Mouse (Mus musculus): ENCODE results near the gene Fat3. TPM values are rescaled to one million over a fixed set of nuclear protein-coding genes. Genes with fewer than 3 reads are reported as not detected.

Gene Fat3
- polyA plus RNA-seq, 1 experiment from 2014 or later: 7.0 TPM

DNA sequence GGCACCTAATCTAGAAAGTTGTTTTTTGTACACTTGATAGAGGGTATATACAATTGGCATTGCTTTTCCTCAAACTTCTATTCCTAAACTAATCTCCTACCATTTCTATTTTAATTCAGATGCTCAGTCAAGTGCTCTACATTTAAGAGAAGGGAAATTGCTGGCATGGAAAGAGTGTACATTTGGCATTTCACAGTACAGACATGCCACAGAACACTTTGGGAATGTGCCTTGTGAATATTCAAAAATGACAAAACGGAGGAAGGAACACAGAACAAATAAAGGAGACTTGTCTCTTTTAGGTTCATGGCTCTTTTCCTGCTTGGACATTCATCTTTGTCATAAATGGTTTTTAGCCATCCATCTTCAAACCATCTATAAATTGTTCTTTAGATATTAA lies 498.1 kb downstream of the Fat3 start:
- Histone ChIP-seq H3K27me3 (ENCODE audit: low read depth, poor library complexity, severe bottlenecking) (no peaks in the 10 kb centered on the region), H3K4me3 (no peak overlapping the region), H3K4me1 (no peaks in the 10 kb centered on the region), H3K27ac (replicated peaks) (no peak overlapping the region), H3K36me3 (peaks cover 50% of the 10 kb centered on the region), H3K9me3 (replicated peaks) (no peaks in the 10 kb centered on the region)
- DNase-seq (ENCODE audit: low spot score): no peak
- WGBS: 82% methylated on average over 1 of the region's 1 CpGs

DNA sequence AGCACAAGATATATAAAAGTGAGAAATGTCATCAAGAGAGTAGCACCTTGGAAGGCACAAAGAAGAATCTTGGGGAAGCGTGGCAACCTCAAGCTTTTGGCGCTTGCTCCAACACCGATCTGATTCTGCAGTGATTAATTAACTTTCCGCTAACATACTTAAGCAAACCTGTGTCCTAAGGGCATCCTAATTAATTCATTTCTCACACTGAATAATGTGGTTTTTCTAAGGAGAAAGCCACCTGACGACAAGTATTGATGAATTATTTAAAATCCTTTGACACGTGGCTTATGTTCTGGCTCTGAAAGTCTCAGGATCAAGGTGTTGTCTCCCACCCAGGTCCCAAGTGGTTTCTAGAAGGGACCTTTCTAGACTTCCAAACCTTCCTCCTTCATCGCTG lies 506.3 kb downstream of the Fat3 start:
- Histone ChIP-seq H3K9me3 (replicated peaks) (no peaks in the 10 kb centered on the region), H3K4me1 (0 out of 2 replicates have a peak, but pooled peaks cover 3% of the 10 kb centered on the region), H3K4me3 (no peak overlapping the region), H3K27ac (replicated peaks) (no peak overlapping the region), H3K36me3 (peaks cover 67% of the 10 kb centered on the region), H3K27me3 (ENCODE audit: low read depth, poor library complexity, severe bottlenecking) (no peaks in the 10 kb centered on the region)
- 89% methylated on average over 7 of the region's 7 CpGs for WGBS
- DNase-seq (ENCODE audit: low spot score): no peak

DNA sequence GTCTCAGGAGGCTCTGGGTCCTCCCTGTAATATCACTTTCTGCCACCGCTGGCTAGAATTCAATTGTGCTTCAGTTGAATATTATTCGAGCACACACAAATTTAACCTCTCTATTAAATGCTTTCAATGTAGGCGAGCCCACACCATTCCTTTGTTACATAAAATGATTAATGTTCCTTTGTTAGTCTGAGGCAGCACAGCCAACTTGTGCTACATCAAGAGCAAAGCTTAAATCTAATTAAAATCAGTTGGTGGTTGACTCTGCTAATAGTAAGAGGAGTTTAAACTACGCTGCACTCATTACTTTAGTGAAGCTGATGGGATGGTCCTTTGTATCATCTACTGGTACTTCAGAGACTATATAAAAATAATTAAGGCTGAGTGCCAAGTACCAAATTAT lies 506.9 kb downstream of the Fat3 start:
- H3K9me3 ChIP-seq (replicated peaks): no peaks in the 10 kb centered on the region
- no peak overlapping the region for H3K4me3 ChIP-seq
- no peaks in the 10 kb centered on the region for H3K27me3 ChIP-seq (ENCODE audit: low read depth, poor library complexity, severe bottlenecking)
- no peak for DNase-seq (ENCODE audit: low spot score)
- H3K36me3 ChIP-seq: peaks cover 65% of the 10 kb centered on the region
- 0 out of 2 replicates have a peak, but pooled peaks cover 3% of the 10 kb centered on the region for H3K4me1 ChIP-seq
- H3K27ac ChIP-seq (replicated peaks): no peak overlapping the region
- 89% methylated on average over 4 of the region's 4 CpGs for WGBS

DNA sequence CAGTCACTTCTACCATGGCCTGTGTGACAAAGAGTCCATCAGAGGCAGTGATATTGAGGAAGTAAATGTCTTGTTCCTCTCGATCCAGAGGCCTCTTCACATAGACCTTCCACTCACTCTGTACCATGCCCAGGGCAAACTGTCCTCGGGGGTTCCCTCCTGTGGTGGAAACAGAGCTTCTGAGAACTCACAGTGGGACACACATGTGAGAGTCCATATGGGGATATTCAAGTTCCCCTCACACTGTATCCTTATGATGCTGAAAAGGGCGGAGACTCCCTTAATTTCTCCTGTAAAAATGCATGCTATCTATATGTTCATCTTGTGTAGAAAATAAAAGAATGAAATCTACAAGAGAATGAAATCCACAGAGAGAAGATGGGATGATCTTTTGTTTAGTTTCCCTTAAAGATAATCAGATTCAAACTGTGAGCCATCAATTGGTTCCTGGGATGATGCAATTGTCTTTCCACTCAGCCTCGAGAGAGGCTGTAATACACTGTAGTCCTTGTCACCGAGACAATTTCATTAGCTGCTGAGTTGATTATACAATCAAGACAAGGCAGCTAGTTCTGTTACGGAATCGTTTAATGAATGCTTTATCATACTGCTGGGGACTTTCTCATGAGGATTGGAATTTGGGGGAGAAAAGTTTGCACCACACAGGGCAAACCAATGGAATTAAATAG lies 508.8 kb downstream of the Fat3 start:
- H3K9me3 ChIP-seq (replicated peaks): no peaks in the 10 kb centered on the region
- no peak for DNase-seq (ENCODE audit: low spot score)
- H3K36me3 ChIP-seq: peaks cover 61% of the 10 kb centered on the region
- H3K4me1 ChIP-seq: 0 out of 2 replicates have a peak, but pooled peaks cover 3% of the 10 kb centered on the region
- WGBS: 70% methylated on average over 7 of the region's 7 CpGs
- no peak overlapping the region for H3K27ac ChIP-seq (replicated peaks)
- no peak overlapping the region for H3K4me3 ChIP-seq
- no peaks in the 10 kb centered on the region for H3K27me3 ChIP-seq (ENCODE audit: low read depth, poor library complexity, severe bottlenecking)

DNA sequence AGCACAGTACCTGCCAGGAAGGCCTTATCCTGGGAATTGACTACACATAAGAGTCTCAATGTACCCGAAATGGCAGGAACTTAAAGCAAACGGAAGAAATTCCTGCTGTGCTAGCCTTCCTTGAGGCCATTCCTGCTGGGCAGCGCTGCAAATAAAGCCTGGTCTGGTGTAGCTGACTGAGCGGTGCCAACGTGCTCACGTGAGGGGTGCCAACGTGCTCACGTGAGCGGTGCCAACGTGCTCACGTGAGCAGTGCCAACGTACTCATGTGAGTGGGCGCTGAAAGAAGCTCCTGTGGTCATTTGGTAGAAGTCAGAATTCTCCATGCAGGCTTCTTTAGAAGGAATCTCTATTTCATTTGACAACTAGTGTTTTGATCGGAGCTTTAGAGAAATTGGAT lies 522.8 kb downstream of the Fat3 start:
- Histone ChIP-seq H3K27ac (replicated peaks) (no peak overlapping the region), H3K4me3 (no peak overlapping the region), H3K9me3 (replicated peaks) (no peaks in the 10 kb centered on the region), H3K36me3 (peaks cover 4% of the 10 kb centered on the region), H3K4me1 (no peaks in the 10 kb centered on the region), H3K27me3 (ENCODE audit: low read depth, poor library complexity, severe bottlenecking) (no peaks in the 10 kb centered on the region)
- WGBS: 87% methylated on average over 14 of the region's 14 CpGs
- DNase-seq (ENCODE audit: low spot score): no peak

DNA sequence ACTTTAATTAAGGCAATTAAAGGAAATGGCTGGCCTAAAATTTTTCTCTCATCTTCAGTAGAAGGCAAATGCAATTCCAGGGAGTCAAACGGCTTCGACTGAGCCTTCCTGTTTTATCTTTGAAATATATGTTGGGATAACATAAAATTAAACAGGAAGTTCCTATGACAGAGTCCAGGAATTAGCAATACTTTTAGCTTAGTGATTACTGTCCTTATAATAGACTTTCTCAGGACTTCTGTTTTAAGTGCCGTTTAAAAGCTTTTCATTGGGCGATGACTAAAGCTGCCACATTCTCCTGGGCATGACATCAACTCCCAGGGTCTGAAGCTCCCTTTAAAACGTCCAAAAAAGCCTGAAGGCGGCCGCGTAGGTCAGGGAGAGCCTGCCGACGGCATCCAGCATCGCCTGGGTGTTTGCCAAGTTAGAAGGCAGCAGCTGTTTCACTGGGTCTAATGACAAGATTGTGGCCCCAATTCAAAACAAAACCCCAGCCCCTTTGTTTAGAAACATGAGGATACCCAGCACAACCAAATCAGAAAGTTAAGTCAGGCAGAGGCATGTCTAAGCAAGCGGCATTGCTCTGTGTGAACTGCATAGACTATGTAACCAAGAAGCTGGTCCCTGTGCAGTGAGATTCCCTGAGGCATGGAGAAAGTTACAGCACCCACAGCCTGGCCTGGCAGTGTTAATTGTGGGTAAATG lies 524.0 kb downstream of the Fat3 start:
- Histone ChIP-seq H3K27ac (replicated peaks) (no peak overlapping the region), H3K27me3 (ENCODE audit: low read depth, poor library complexity, severe bottlenecking) (no peaks in the 10 kb centered on the region), H3K36me3 (peaks cover 4% of the 10 kb centered on the region), H3K4me1 (no peaks in the 10 kb centered on the region), H3K4me3 (no peak overlapping the region), H3K9me3 (replicated peaks) (no peaks in the 10 kb centered on the region)
- no peak for DNase-seq (ENCODE audit: low spot score)
- 72% methylated on average over 12 of the region's 12 CpGs for WGBS

DNA sequence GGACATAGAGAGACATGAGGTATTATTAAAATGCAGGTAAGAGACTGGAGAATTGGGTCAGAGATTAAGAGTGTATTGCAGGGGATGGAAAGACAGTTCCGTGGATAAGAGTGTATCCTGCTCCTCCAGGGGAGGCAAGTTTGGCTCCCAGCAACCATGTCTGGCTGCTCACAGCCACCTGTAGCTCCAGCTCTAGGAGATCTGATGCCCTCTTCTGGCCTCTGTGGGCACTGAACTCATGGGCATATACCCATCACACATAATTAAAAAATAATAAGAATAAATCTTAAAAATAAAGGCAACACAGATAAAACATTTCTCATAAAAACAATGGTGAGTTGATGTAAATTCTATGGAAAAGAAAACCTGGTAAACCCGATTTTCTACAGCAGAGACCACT lies 525.1 kb downstream of the Fat3 start:
- no peaks in the 10 kb centered on the region for H3K27me3 ChIP-seq (ENCODE audit: low read depth, poor library complexity, severe bottlenecking)
- WGBS: 92% methylated on average over 2 of the region's 2 CpGs
- no peaks in the 10 kb centered on the region for H3K4me1 ChIP-seq
- no peaks in the 10 kb centered on the region for H3K9me3 ChIP-seq (replicated peaks)
- H3K4me3 ChIP-seq: no peak overlapping the region
- DNase-seq (ENCODE audit: low spot score): no peak
- no peak overlapping the region for H3K27ac ChIP-seq (replicated peaks)
- peaks cover 4% of the 10 kb centered on the region for H3K36me3 ChIP-seq

DNA sequence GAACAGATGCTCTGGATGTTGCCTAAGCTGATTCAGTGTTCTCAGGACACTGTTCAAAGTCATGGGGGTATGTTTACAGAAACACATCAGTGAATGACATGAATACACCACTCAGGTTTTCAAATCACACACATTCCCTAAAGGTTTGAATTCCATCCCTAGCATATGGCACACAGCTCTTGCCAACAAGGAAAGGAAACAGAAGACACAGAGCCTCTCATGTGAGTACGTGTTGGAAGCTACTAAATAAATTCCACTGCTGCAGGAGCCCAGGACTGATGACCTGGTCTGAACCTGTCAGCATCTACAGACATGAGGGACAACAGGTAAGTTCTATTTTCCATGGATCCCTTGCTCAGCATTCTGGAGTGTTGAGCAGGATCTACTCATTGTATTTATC lies 528.9 kb downstream of the Fat3 start:
- Histone ChIP-seq H3K4me3 (no peak overlapping the region), H3K9me3 (replicated peaks) (no peaks in the 10 kb centered on the region), H3K4me1 (no peaks in the 10 kb centered on the region), H3K27ac (replicated peaks) (no peak overlapping the region), H3K36me3 (peaks cover 32% of the 10 kb centered on the region), H3K27me3 (ENCODE audit: low read depth, poor library complexity, severe bottlenecking) (no peaks in the 10 kb centered on the region)
- WGBS: 74% methylated on average over 1 of the region's 1 CpGs
- no peak for DNase-seq (ENCODE audit: low spot score)

DNA sequence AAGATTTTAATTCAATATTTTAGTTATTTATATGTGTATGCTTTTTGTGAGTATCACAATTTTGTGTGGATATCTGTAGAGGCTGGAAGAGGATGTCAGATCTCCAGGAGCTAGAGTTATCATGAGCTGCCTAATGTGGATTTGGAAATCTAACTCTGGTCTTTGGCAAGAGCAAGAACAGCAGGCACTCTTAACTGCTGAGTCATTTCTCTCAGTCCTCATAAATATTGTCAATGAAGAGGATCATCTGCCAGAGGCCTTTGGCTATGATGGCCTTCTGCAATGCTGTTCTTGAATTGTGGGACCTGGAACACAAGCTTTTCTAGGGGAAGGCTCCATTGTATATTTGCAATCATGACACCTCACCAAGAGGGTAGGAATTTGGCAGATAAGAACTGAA lies 529.7 kb downstream of the Fat3 start:
- Histone ChIP-seq H3K27ac (replicated peaks) (no peak overlapping the region), H3K27me3 (ENCODE audit: low read depth, poor library complexity, severe bottlenecking) (no peaks in the 10 kb centered on the region), H3K9me3 (replicated peaks) (no peaks in the 10 kb centered on the region), H3K4me1 (no peaks in the 10 kb centered on the region), H3K4me3 (no peak overlapping the region), H3K36me3 (peaks cover 38% of the 10 kb centered on the region)
- DNase-seq (ENCODE audit: low spot score): no peak

DNA sequence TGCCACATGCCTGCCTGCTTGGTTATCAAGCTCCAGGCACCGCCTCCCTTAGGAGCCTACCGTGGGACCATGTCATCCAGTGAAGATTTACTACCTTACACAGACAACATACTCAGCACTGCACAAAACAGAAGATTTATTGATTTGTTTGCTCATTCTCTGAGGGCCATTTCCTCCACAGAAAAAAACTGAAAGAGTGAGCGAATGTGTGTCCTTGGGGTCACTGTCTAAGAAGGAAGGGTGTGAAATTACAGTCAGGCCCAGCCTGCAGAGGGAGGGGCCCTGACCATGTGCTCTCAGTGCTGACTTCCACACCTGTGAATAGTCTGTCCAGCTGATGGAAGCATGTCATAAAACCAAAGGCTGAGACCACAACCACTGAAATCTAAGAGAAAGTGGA lies 536.9 kb downstream of the Fat3 start:
- H3K9me3 ChIP-seq (replicated peaks): no peaks in the 10 kb centered on the region
- 89% methylated on average over 3 of the region's 3 CpGs for WGBS
- H3K4me3 ChIP-seq: no peak overlapping the region
- DNase-seq (ENCODE audit: low spot score): no peak
- no peaks in the 10 kb centered on the region for H3K27me3 ChIP-seq (ENCODE audit: low read depth, poor library complexity, severe bottlenecking)
- H3K27ac ChIP-seq (replicated peaks): no peak overlapping the region
- H3K4me1 ChIP-seq: no peaks in the 10 kb centered on the region
- peaks cover 75% of the 10 kb centered on the region for H3K36me3 ChIP-seq

DNA sequence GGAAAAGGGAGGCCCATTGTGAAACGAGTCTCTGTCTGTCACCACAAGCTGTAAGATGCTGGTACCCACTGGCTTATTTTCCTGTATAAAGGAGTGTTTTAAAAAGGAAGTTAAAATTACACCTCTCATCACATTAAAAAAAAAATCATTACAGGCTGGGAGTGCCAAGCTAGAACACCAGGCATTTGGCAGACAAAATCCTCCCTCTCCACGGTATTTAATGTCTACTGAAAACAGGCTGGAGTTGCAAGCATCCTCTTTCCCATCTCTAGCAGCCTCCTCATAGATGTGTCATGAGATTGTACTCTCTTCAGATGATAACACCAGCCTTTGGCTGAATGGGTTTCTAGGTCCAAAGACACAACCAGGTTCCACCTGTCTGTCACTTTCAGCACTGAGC lies 538.2 kb downstream of the Fat3 start:
- Histone ChIP-seq H3K4me1 (no peaks in the 10 kb centered on the region), H3K27me3 (ENCODE audit: low read depth, poor library complexity, severe bottlenecking) (no peaks in the 10 kb centered on the region), H3K4me3 (no peak overlapping the region), H3K36me3 (peaks cover 75% of the 10 kb centered on the region), H3K27ac (replicated peaks) (no peak overlapping the region), H3K9me3 (replicated peaks) (no peaks in the 10 kb centered on the region)
- WGBS: 94% methylated on average over 2 of the region's 2 CpGs
- DNase-seq (ENCODE audit: low spot score): no peak

DNA sequence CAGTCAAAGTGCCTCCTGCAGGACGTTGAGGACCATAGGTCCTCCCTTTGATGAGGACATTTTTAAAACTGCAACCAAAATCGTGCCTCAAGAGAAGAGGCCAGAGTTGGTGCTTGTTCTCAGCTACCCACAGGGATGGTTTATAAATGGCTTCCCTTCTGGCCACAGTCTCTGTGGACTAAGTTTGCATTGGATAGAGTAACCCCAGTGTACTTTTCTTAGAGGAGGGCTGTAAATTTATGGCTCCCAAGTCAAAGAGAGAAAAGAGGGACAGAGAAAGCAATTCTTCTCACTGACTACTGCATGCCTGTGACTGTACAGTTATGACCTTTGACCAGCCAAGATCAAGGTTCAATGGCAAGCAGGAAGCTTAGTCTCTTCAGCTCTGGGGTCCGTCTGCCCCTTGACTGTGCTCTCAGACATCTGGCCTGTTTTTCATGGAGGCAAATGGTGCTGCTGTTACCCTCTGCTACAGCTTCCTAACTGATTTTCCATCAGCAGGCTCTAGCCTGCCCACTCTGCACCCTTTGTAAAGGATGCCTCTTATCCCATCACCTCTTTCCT lies 542.8 kb downstream of the Fat3 start:
- Histone ChIP-seq H3K36me3 (peaks cover 46% of the 10 kb centered on the region), H3K27me3 (ENCODE audit: low read depth, poor library complexity, severe bottlenecking) (no peaks in the 10 kb centered on the region), H3K4me3 (no peak overlapping the region), H3K27ac (replicated peaks) (no peak overlapping the region), H3K9me3 (replicated peaks) (no peaks in the 10 kb centered on the region), H3K4me1 (peaks cover 3% of the 10 kb centered on the region)
- DNase-seq (ENCODE audit: low spot score): no peak
- WGBS: 75% methylated on average over 3 of the region's 3 CpGs

DNA sequence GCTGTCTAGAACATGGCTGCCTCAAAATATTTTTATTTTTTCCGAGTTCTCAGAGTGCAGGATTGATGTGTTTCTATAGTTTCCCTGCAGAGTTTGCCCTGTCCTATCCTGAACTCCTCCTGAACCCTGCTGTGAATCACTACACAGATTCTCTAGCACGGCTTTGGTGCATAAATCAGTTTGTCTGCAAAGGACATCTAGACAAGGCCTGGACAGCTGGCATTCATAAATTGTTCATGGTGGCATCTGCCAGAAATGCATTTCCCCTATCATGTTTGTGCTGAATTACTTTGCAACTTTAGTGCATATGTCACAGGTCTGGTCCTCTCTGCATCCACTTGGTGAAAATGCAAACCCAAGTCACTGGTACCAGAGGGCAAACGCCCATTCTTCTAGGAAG lies 543.3 kb downstream of the Fat3 start:
- no peaks in the 10 kb centered on the region for H3K9me3 ChIP-seq (replicated peaks)
- H3K4me3 ChIP-seq: no peak overlapping the region
- peaks cover 46% of the 10 kb centered on the region for H3K36me3 ChIP-seq
- H3K27ac ChIP-seq (replicated peaks): no peak overlapping the region
- WGBS: 75% methylated on average over 3 of the region's 3 CpGs
- H3K27me3 ChIP-seq (ENCODE audit: low read depth, poor library complexity, severe bottlenecking): no peaks in the 10 kb centered on the region
- H3K4me1 ChIP-seq: peaks cover 3% of the 10 kb centered on the region
- DNase-seq (ENCODE audit: low spot score): no peak
